Mouse (Mus musculus) brain, embryonic 14.5 days (tissue): ENCODE measurements at regions not wholly inside any gene's neighbourhood (a gene's known extent, or its start where the extent isn't known, plus 50 kb on each side); places are given as distances from the start of the nearest gene placed in this dataset.
A peak's percentile ranks its signal among the peaks of the same experiment; 100 is the strongest.

Source experiments
- CTCF ChIP-seq: fragments of 200-500 bp; IDR thresholded peaks from 2 replicates; pipeline ENCODE4 v1.5.1; 2012; ENCODE audit warnings: inconsistent platforms, mild to moderate bottlenecking, moderate library complexity, borderline replicate concordance; ENCODE audit not compliant: insufficient read depth, insufficient read length; ENCODE audit errors: extremely low read depth
- POLR2A ChIP-seq: fragments of 200-500 bp; IDR thresholded peaks from 2 replicates; pipeline ENCODE4 v1.6.1; 2012; ENCODE audit warnings: mild to moderate bottlenecking, inconsistent platforms, borderline replicate concordance; ENCODE audit not compliant: poor library complexity, insufficient read depth, insufficient read length, severe bottlenecking; ENCODE audit errors: extremely low read depth

- TF ChIP-seq POLR2A (no peak), CTCF (peak; percentile 46; the same call in 1 of the 2 replicates)
These were observed 176.7 kb upstream of the Fam19a5 start for GRCm38 (mm10) chr15:87367381-87367780.
